Mouse (Mus musculus): ENCODE data around the gene Strn4.

DNA sequence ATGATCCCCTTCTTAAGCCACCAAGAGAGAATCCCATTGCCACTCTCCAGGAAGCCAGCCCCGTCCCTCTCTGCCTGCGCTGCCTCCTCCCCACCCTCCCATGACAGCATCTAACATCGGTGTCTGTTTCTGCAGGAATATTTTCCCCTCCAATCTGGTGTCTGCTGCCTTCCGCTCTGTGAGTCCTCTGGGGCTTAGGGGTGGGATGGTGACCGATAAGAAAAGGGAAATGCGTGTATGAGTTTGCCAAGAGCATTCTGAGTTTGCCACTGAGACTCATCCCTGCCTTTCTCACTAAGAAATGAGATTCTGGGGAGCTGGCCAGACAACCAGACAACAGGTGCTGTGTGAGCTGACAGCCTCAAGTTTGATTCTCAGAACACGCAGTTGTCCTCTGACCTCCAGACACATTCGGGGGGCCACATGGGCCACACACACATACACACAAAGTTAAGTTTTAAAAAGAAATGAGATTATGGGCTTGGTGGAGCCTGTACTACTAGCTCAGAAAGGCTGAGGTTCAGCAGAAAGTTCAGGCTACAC is 30.1 kb upstream of the Strn4 start:
- TF ChIP-seq GATA1 (IDR thresholded peaks at IDR 0.05; ENCODE audit: borderline replicate concordance, low read length) (no peak), FLI1 (IDR thresholded peaks at IDR 0.05; ENCODE audit: low read length) (no peak)

All from megakaryocyte, embryonic 14.5 days (primary cell).